Mouse (Mus musculus) hindbrain, postnatal 0 days (tissue): ENCODE measurements around the gene Gdap1l1. TPM values are rescaled to one million over a fixed set of nuclear protein-coding genes. Genes with fewer than 3 reads are reported as not detected.
"Not testable (repeated sequence)": the region's sequence is repeated elsewhere in the genome, so short reads cannot be mapped to it uniquely, and the experiment has no call there.

ENCODE experiments used
- ATAC-seq: fragments of 200-750 bp; cut with Nextera tagmentation; 2 replicates; pipeline ENCODE4 v1.8.0; 2017; ENCODE audit warnings: mild to moderate bottlenecking, moderate TSS enrichment, moderate library complexity
- DNase-seq: peaks from one replicate; pipeline ENCODE4 v3.0.0-alpha.2; 2015; ENCODE audit warnings: low spot score
- H3K27ac ChIP-seq: fragments of 300-500 bp; sonication (generic); 2 replicates; pipeline ENCODE4 v1.5.1; 2014; ENCODE audit warnings: mild to moderate bottlenecking
- H3K27me3 ChIP-seq: fragments of 300-500 bp; sonication (generic); 2 replicates; pipeline ENCODE4 v1.6.1; 2014; ENCODE audit warnings: low read length, mixed read lengths; ENCODE audit not compliant: insufficient read depth
- H3K36me3 ChIP-seq: fragments of 300-500 bp; sonication (generic); 2 replicates; pipeline ENCODE4 v1.6.1; 2014; ENCODE audit warnings: low read length, mixed read lengths; ENCODE audit not compliant: insufficient read depth
- H3K4me1 ChIP-seq: fragments of 300-500 bp; sonication (generic); 2 replicates; pipeline ENCODE4 v1.6.1; 2014; ENCODE audit warnings: antibody characterized with exemption, low read length, mixed read lengths; ENCODE audit not compliant: insufficient read depth
- H3K4me2 ChIP-seq: fragments of 300-500 bp; sonication (generic); 2 replicates; pipeline ENCODE4 v1.6.1; 2014; ENCODE audit warnings: low read depth, mild to moderate bottlenecking, low read length, moderate library complexity, mixed read lengths
- H3K4me3 ChIP-seq: fragments of 300-500 bp; sonication (generic); 2 replicates; pipeline ENCODE4 v1.5.1; 2014; ENCODE audit warnings: low read length
- H3K9ac ChIP-seq: fragments of 300-500 bp; sonication (generic); replicated peaks from 2 replicates; pipeline ENCODE4 v1.6.1; 2014; ENCODE audit warnings: mild to moderate bottlenecking, low read length, moderate library complexity, mixed read lengths
- H3K9me3 ChIP-seq: fragments of 300-500 bp; sonication (generic); 2 replicates; pipeline ENCODE4 v1.6.1; 2016; ENCODE audit warnings: low read length, mixed read lengths
- CTCF ChIP-seq: IDR thresholded peaks from 2 replicates; pipeline ENCODE4 v1.5.1; 2016; ENCODE audit warnings: antibody characterized with exemption, control low read depth, low read depth
- WGBS: fragments of 180-500 bp; shearing (Covaris S2); extraction: QIAGEN DNeasy Blood & Tissue Kit; methylation state at CpG from one replicate; pipeline ENCODE4 v1.1.7; 2014; 5-methylcytosine and 5-hydroxymethylcytosine counted together
- polyA plus RNA-seq: library from polyadenylated mRNA; unstranded; fragments of >200 nt; fragmentation: Nextera tagmentation; extraction: Ambion mirVana; gene quantifications from 2 replicates; pipeline ENCODE4 v1.2.1, GENCODE M21; 2015
- total RNA-seq: library from RNA; depleted of rRNA; stranded (reverse); fragments of >200 nt; gene quantifications from 2 replicates; pipeline ENCODE4 v1.2.3, GENCODE M21; 2014

Gdap1l1 gene
- total and polyA plus RNA-seq, 2 experiments from 2014 or later = 123 to 149 TPM

DNA sequence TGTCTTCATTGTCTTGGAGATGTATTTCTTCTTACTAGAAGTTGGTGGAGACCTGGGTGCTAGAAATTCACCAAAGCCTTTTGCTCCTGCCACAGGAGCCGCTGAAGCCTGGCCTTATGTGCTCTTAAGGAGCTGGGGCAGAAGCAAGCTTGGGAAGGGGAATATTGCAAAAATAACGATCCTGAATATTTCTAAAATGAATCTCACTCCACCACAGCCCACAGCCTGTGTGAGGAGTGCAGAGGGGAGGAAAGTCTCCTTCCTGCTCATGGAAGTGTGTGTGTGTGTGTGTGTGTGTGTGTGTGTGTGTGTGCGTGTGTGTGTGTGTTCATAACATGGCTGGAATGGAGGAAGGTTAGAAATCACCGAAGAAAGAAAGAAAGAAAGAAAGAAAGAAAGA lies 39.5 kb upstream of the Gdap1l1 start:
- Histone ChIP-seq H3K9ac (no peak overlapping the region), H3K36me3 (no peaks in the 10 kb centered on the region), H3K4me2 (no peak overlapping the region), H3K27ac (no peak overlapping the region), H3K4me3 (no peak overlapping the region), H3K9me3 (no peaks in the 10 kb centered on the region), H3K27me3 (no peaks in the 10 kb centered on the region), H3K4me1 (no peaks in the 10 kb centered on the region)
- no peak for TF ChIP-seq CTCF
- DNase-seq = no peak
- no peak for ATAC-seq
- 89% methylated on average over 4 of the region's 4 CpGs for WGBS

DNA sequence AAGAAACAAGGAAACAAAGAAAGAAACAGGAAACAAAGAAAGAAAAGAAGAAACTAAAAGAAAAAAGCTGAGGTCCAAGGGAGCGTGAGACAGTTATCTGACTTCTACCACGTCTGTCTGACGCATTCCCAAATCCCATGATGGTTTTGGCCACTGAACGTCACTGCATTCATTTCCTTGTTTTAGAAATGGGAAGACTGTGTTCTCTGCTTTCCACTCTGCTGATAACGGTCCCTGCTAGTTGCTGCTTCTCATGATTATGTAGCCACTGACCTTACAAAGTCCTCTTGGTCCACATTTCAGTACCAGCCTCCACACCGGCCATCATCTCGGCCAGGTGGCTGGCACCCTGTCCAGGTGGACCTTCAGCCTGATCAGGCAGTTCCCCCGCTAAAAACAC lies 39.1 kb upstream of the Gdap1l1 start:
- no peak overlapping the region for H3K4me2 ChIP-seq
- H3K9me3 ChIP-seq = no peaks in the 10 kb centered on the region
- 71% methylated on average over 8 of the region's 8 CpGs for WGBS
- H3K4me1 ChIP-seq = no peaks in the 10 kb centered on the region
- no peak for DNase-seq
- H3K27me3 ChIP-seq = no peaks in the 10 kb centered on the region
- TF ChIP-seq CTCF = no peak
- no peak overlapping the region for H3K9ac ChIP-seq
- H3K36me3 ChIP-seq = no peaks in the 10 kb centered on the region
- no peak overlapping the region for H3K4me3 ChIP-seq
- no peak for ATAC-seq
- no peak overlapping the region for H3K27ac ChIP-seq

DNA sequence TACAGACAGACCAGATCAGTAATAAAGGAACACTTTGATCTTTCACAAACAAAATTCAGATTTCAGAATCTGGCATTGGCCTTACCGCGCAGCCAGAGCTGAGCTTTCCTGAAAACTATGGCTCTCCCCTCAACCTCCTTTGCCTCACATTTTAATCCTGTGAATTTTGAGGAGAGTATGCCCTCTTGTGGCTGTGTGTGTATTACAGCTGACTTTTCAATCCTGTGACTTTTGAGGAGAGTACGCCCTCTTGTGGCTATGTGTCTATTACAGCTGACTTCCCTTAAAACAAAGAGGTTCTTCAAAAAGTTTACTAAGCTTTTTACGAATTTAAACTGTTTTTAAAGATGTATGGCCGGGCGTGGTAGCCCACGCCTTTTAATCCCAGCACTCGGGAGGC lies 37.1 kb upstream of the Gdap1l1 start:
- 8% methylated on average over 8 of the region's 8 CpGs for WGBS
- Histone ChIP-seq H3K4me1 (no peaks in the 10 kb centered on the region), H3K27me3 (no peaks in the 10 kb centered on the region), H3K9me3 (no peaks in the 10 kb centered on the region), H3K9ac (no peak overlapping the region), H3K27ac (no peak overlapping the region), H3K4me3 (no peak overlapping the region), H3K4me2 (no peak overlapping the region), H3K36me3 (no peaks in the 10 kb centered on the region; the same call in 1 of the 2 replicates)
- peak; percentile 99 for TF ChIP-seq CTCF
- DNase-seq (peak; percentile 94), ATAC-seq (0 out of 2 replicates have a peak, but pooled peaks have one; percentile 32)

DNA sequence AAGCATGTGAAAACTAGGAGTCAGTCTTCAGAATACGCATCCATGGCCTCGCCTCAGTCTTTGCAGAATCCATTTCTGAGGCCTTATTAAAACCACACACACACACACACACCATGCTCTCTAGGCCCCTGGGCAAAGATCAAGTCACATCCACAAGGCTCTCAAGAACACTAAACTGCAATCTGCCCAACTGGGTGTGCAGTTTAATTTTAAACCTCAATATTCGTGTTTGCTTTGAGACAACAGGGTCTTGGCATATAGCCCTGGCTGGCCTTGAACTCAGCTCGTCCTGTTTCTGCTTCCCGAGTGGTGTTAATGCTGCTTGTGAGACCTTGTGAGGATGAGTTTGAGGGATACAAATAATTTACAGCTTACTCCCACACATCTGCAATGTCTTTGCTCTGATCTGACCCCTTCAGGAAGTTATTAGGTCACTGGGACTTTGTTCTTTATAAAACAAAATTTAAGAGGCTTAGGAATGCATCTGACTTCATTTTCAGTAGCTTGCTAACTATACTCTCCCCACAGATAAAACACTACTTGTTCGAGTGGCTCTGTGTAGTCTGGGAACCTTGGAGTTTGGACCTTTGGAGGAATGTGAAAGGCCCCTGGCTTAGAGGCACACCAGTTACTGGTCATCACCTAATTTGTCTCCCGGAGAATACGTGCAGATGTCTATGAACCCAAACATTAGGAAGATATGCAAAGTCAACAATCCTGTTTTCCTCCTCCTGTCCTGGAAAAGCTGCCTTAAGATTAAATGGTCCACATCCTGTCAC lies 34.0 kb upstream of the Gdap1l1 start:
- no peaks in the 10 kb centered on the region for H3K4me1 ChIP-seq
- H3K27me3 ChIP-seq = no peaks in the 10 kb centered on the region
- H3K9ac ChIP-seq = no peak overlapping the region
- DNase-seq (no peak), ATAC-seq (no peak)
- no peaks in the 10 kb centered on the region for H3K9me3 ChIP-seq
- peaks cover 18% of the 10 kb centered on the region; the same call in 1 of the 2 replicates for H3K36me3 ChIP-seq
- TF ChIP-seq CTCF = no peak
- no peak overlapping the region for H3K4me3 ChIP-seq
- WGBS = 85% methylated on average over 8 of the region's 8 CpGs
- H3K27ac ChIP-seq = no peak overlapping the region
- no peak overlapping the region for H3K4me2 ChIP-seq

DNA sequence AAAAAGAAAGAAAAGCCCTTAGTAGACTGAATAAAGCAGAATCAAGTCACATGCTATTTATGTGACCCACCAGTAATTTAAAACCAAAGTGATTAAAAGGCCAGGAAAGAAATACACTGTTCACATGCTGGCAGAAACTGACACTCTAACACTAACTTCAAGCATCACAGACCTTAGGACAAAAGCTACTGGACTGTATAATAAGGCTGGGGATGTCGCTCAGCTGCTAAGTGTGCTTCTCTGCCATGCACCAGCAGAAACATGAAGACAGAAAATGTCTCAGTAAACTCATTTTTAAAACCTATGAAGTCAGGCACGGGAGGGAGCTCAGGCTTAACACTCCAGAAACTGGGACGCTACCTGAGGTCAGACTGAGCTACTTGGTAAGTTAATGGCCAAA lies 28.1 kb upstream of the Gdap1l1 start:
- Histone ChIP-seq H3K27ac (no peak overlapping the region), H3K9me3 (no peaks in the 10 kb centered on the region), H3K9ac (no peak overlapping the region), H3K4me2 (no peak overlapping the region), H3K27me3 (no peaks in the 10 kb centered on the region), H3K36me3 (peaks cover 54% of the 10 kb centered on the region), H3K4me1 (no peaks in the 10 kb centered on the region), H3K4me3 (no peak overlapping the region)
- ATAC-seq (no peak), DNase-seq (no peak)
- TF ChIP-seq CTCF = no peak
- 91% methylated on average over 3 of the region's 3 CpGs for WGBS

DNA sequence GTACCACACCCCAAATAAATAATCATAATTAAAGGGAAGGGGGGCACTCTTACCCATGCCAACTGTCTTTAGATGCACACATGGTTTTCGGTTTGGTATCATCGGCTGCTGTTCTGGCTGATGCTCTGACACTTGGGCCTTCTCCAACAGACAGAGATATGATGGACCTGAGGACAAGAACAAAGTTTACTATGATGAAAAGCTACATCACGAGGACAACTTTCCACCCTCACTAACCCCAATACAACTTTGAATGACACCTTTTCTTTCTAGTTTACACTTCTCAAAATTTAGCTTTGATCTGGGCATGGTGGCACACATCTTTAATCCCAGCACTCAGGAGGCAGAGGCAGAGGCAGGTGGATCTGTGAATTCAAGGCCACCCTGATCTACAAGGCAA lies 26.9 kb upstream of the Gdap1l1 start:
- not testable (repeated sequence) for H3K27me3 ChIP-seq, ATAC-seq, H3K9ac ChIP-seq, H3K27ac ChIP-seq, H3K9me3 ChIP-seq, H3K4me3 ChIP-seq, H3K4me2 ChIP-seq, H3K4me1 ChIP-seq, DNase-seq
- over 99% methylated on average over 3 of the region's 3 CpGs for WGBS
- H3K36me3 ChIP-seq = peaks cover 54% of the 10 kb centered on the region

DNA sequence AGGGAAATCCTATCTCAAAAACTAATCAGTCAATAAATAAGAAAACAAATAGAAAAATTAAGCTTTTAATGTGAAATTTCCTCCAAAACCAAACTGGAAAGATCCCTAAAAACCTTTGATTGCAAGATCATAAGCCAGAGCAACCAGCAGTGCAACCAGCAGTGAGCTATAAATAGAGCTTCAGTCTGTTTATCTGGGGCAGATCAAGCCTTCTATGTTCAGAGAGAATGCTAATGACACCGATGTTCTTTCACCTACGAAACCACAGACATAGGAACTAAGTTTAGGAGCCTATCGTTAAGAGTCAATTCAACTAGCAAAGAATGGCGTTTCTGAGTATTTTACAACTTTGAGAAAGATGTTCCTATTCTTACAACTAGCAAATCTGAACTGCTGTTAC lies 26.4 kb upstream of the Gdap1l1 start:
- H3K9me3 ChIP-seq = no peaks in the 10 kb centered on the region
- H3K9ac ChIP-seq = no peak overlapping the region
- no peaks in the 10 kb centered on the region for H3K4me1 ChIP-seq
- WGBS = 94% methylated on average over 4 of the region's 4 CpGs
- no peak for DNase-seq
- no peak for TF ChIP-seq CTCF
- H3K27me3 ChIP-seq = no peaks in the 10 kb centered on the region
- H3K4me3 ChIP-seq = no peak overlapping the region
- H3K36me3 ChIP-seq = peaks cover 54% of the 10 kb centered on the region
- H3K4me2 ChIP-seq = no peak overlapping the region
- ATAC-seq = no peak
- no peak overlapping the region for H3K27ac ChIP-seq
